Comparison of ENCODE assay signal across 8 mouse cellular contexts in the genomic region with DNA sequence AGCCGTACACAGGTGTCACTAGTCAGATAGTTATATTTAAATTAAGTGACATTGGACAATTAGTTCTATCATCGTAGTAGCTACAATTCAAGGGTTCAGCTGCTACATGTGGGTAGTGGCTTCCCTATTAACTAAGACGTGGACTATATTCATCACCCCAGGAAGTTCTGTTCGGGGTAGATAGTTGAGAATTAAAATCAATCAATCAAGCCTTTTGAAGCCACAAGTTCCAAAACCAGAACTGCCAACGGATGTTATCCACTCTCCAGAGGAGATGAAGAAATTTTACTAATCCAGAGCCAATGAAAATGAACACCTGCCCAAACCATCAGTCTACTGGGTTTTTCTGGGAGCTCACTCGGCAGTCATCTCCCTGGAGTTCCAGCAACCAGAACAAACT.
DNase-seq lines count a peak whose midpoint lies in the region; ATAC-seq and TF ChIP-seq lines count a peak whose summit lies in the region.

No protein-coding gene starts in this region.

- no peaks in the 10 kb centered on the region for H3K27me3 ChIP-seq in forebrain, embryonic 14.5 days (replicated peaks; ENCODE audit: control insufficient read depth, insufficient read depth, low read length)
- no peaks in the 10 kb centered on the region for H3K27me3 ChIP-seq in liver, embryonic 15.5 days

- peak overlapping the region; percentile 93 for H3K27ac ChIP-seq in gastrocnemius, adult 2 months
- peak overlapping the region; percentile 66; the same call in 1 of the 2 replicates for H3K27ac ChIP-seq in forebrain, embryonic 14.5 days (ENCODE audit: low read depth, low read length)
- no peak overlapping the region for H3K27ac ChIP-seq in liver, embryonic 15.5 days (replicated peaks)

- no peak for DNase-seq in gastrocnemius, adult 2 months
- DNase-seq in gastrocnemius, postnatal 4 days (ENCODE audit: low spot score in 2 of 2), result no peak
- DNase-seq in 416B (ENCODE audit: low read depth), result peak; percentile 70
- DNase-seq in forebrain, embryonic 14.5 days (ENCODE audit: low spot score), result no peak
- DNase-seq in urinary bladder, adult 18-20 months (ENCODE audit: low spot score in 2 of 2), result no peak
- no peak for DNase-seq in cerebellum, postnatal 14 days
- no peak for DNase-seq in lung, postnatal 25 days (ENCODE audit: low spot score)

- H3K4me2 ChIP-seq in forebrain, embryonic 14.5 days (ENCODE audit: low read length), result peak overlapping the region; percentile 71
- H3K4me2 ChIP-seq in liver, embryonic 15.5 days, result peak overlapping the region; percentile 86

- intact Hi-C loops in gastrocnemius, adult 2 months (cut with DNase I), result no loop called here

- H3K4me1 ChIP-seq in forebrain, embryonic 14.5 days (ENCODE audit: control insufficient read depth, insufficient read depth, low read length), result peaks cover 9% of the 10 kb centered on the region
- H3K4me1 ChIP-seq in liver, embryonic 15.5 days (replicated peaks), result peaks cover 31% of the 10 kb centered on the region

- H3K36me3 ChIP-seq in forebrain, embryonic 14.5 days (ENCODE audit: control insufficient read depth, insufficient read depth, low read length), result no peaks in the 10 kb centered on the region; the same call in 1 of the 2 replicates
- H3K36me3 ChIP-seq in liver, embryonic 15.5 days (replicated peaks), result peaks cover 5% of the 10 kb centered on the region; the same call in 1 of the 2 replicates

- ATAC-seq in forebrain, embryonic 14.5 days, result no peak; the same call in 1 of the 2 replicates
- no peak for ATAC-seq in liver, embryonic 15.5 days (ENCODE audit: insufficient read depth)

- 42% methylated on average over 6 of the region's 6 CpGs for whole genome bisulfite sequencing in forebrain, embryonic 14.5 days
- WGBS in liver, embryonic 15.5 days (ENCODE audit: insufficient replicate concordance), result 23% methylated on average over 6 of the region's 6 CpGs

- TF ChIP-seq CTCF in gastrocnemius, adult 2 months (IDR thresholded peaks at IDR 0.05), result no peak

- H3K9me3 ChIP-seq in forebrain, embryonic 14.5 days (replicated peaks; ENCODE audit: control insufficient read depth, low read length), result no peaks in the 10 kb centered on the region
- H3K9me3 ChIP-seq in liver, embryonic 15.5 days (replicated peaks), result no peaks in the 10 kb centered on the region

- peak overlapping the region; percentile 86 for H3K9ac ChIP-seq in forebrain, embryonic 14.5 days (ENCODE audit: low read length)
- peak overlapping the region; percentile 41 for H3K9ac ChIP-seq in liver, embryonic 15.5 days

- H3K4me3 ChIP-seq in gastrocnemius, adult 2 months, result peak overlapping the region; percentile 99
- H3K4me3 ChIP-seq in forebrain, embryonic 14.5 days (ENCODE audit: low read depth, low read length), result peak overlapping the region; percentile 98
- H3K4me3 ChIP-seq in liver, embryonic 15.5 days (replicated peaks), result peak overlapping the region; percentile 87
